Mouse (Mus musculus) lung, postnatal 0 days (tissue): ENCODE results near the gene Sec22b. TPM values are rescaled to one million over a fixed set of nuclear protein-coding genes. Genes with fewer than 3 reads are reported as not detected.
A peak's percentile ranks its signal among the peaks of the same experiment; 100 is the strongest.

Experiments used
- ATAC-seq: fragments of 200-750 bp; cut with Nextera tagmentation; 2 replicates; pipeline ENCODE4 v1.8.0; 2017; ENCODE audit warnings: moderate library complexity
- DNase-seq: peaks from one replicate; pipeline ENCODE4 v3.0.0-alpha.2; 2016; ENCODE audit warnings: low spot score
- H3K27ac ChIP-seq: fragments of 300-500 bp; sonication (generic); 2 replicates; pipeline ENCODE4 v1.5.1; 2014; ENCODE audit warnings: antibody characterized with exemption, mild to moderate bottlenecking, low read length, mixed read lengths
- H3K27me3 ChIP-seq: fragments of 300-500 bp; sonication (generic); replicated peaks from 2 replicates; pipeline ENCODE4 v1.6.1; 2014; ENCODE audit warnings: low read length, mixed read lengths; ENCODE audit not compliant: insufficient read depth
- H3K36me3 ChIP-seq: fragments of 300-500 bp; sonication (generic); 2 replicates; pipeline ENCODE4 v1.6.1; 2014; ENCODE audit warnings: low read length, mixed read lengths; ENCODE audit not compliant: insufficient read depth
- H3K4me1 ChIP-seq: fragments of 300-500 bp; sonication (generic); 2 replicates; pipeline ENCODE4 v1.6.1; 2014; ENCODE audit warnings: antibody characterized with exemption, low read depth, low read length, mixed read lengths; ENCODE audit not compliant: insufficient read depth
- H3K4me2 ChIP-seq: fragments of 300-500 bp; sonication (generic); replicated peaks from 2 replicates; pipeline ENCODE4 v1.6.1; 2014; ENCODE audit warnings: low read depth, mild to moderate bottlenecking, low read length, moderate library complexity, mixed read lengths
- H3K4me3 ChIP-seq: fragments of 300-500 bp; sonication (generic); 2 replicates; pipeline ENCODE4 v1.5.1; 2014; ENCODE audit warnings: low read depth, low read length
- H3K9ac ChIP-seq: fragments of 300-500 bp; sonication (generic); replicated peaks from 2 replicates; pipeline ENCODE4 v1.6.1; 2014; ENCODE audit warnings: low read depth, mild to moderate bottlenecking
- H3K9me3 ChIP-seq: fragments of 300-500 bp; sonication (generic); 2 replicates; pipeline ENCODE4 v1.6.1; 2016; ENCODE audit warnings: low read length, mixed read lengths
- CTCF ChIP-seq: IDR thresholded peaks from 2 replicates; pipeline ENCODE4 v1.5.1; 2016; ENCODE audit warnings: antibody characterized with exemption, mild to moderate bottlenecking
- EP300 ChIP-seq: IDR thresholded peaks from 2 replicates; pipeline ENCODE4 v1.6.1; 2016; ENCODE audit warnings: antibody characterized with exemption, mild to moderate bottlenecking, control low read depth
- WGBS: fragments of 180-500 bp; shearing (Covaris S2); extraction: QIAGEN DNeasy Blood & Tissue Kit; methylation state at CpG from one replicate; pipeline ENCODE4 v1.1.7; 2014; 5-methylcytosine and 5-hydroxymethylcytosine counted together
- polyA plus RNA-seq: library from polyadenylated mRNA; unstranded; fragments of >200 nt; fragmentation: Nextera tagmentation; extraction: Ambion mirVana; gene quantifications from 2 replicates; pipeline ENCODE4 v1.2.1, GENCODE M21; 2015

Gene Sec22b
- polyA plus RNA-seq, 1 experiment from 2014 or later: 88.7 TPM

DNA sequence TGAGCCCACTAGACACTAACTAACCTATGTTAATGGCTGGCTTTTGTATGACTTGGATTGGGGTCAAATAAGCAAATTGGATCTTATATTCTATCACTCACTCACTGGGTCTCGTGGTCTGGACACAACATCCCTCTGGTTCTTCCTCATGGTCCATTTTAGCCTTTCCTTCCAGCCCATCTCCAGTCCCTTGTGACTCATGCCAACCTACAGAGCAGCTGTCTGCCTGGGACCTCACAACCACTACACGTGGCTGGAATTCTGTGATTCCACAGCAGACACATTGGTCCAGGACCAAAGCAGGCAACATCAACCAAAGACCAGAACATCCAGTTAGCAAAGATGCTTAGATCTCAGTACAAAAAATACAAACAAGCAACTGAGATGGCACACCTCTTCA lies 24.3 kb downstream of the Sec22b start:
- 92% methylated on average over 2 of the region's 2 CpGs for WGBS

DNA sequence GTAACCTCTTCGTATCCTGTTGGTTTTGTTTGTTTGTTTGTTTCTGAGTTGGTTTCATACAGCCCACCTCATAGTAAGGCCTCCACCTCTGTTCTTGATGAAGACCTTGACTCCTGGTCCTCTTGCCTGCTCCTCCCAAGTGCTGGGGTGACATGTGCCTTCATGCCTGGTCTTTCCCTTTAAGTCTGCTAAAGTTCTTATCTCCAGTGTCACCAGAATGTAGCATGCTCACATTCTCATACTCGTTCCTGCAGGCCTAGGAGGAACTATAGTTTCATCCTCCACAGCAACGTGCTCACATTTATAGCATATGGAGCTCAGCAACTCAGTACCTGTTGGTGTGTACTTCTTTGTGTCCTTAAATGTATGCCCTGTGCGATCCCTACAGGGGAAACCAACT lies 26.3 kb downstream of the Sec22b start:
- 62% methylated on average over 4 of the region's 4 CpGs for WGBS

More for the DNA sequence above, 24.3 kb downstream of the Sec22b start:
- Histone ChIP-seq H3K9ac (no peak overlapping the region), H3K4me3 (no peak overlapping the region), H3K27me3 (no peaks in the 10 kb centered on the region), H3K4me2 (no peak overlapping the region), H3K27ac (no peak overlapping the region), H3K9me3 (no peaks in the 10 kb centered on the region), H3K36me3 (peaks cover 9% of the 10 kb centered on the region; the same call in 1 of the 2 replicates), H3K4me1 (no peaks in the 10 kb centered on the region)
- TF ChIP-seq CTCF (no peak), EP300 (no peak)
- DNase-seq: no peak
- no peak for ATAC-seq

DNA sequence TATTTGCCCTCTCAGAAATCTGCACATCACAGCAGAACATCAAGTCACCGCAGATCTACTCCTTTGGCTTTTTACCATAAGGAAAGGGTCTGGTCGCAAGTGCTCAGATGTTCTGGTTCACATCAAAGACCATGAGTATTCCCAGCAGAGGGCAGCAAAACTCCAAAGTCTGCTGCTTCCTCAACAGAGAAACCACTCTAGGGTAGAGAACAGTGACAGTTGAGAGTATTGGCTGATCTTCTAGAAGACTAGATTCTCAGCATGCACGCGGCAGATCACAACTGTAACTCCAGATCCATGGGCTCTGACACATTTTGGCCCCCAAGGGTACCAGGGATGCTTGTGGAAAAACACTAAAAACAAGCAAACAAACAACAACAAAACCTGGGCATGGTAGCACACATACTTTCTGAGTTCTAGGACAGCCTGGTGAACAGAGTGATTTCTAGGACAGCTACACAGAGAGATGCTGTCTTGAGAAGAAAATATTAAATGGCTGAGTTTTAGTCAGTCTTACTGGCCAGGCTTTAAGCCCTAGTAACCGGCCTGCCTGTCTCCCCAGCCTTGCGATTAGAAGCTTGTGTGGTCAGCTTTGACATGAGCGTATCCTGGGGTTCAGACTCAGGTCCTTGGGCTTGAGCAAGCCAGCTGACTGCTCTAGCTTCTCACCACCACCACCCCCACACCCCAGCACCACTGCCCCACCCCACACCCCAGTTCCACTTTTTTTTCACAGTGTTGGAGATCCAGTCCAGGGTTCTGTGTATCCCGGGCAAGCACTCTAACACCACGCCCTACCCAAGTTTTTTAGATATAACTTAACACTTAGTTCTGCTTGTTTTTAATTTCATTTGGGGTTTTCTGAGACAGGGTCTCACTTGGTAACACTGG lies 28.2 kb downstream of the Sec22b start:
- ATAC-seq (peak; percentile 75), DNase-seq (peak; percentile 90)
- no peaks in the 10 kb centered on the region for H3K9me3 ChIP-seq
- H3K4me1 ChIP-seq: peaks cover 7% of the 10 kb centered on the region; the same call in 1 of the 2 replicates
- no peak overlapping the region for H3K4me3 ChIP-seq
- no peak overlapping the region for H3K4me2 ChIP-seq
- TF ChIP-seq EP300 (no peak), CTCF (peak; percentile 87)
- 48% methylated on average over 9 of the region's 9 CpGs for WGBS
- H3K9ac ChIP-seq: no peak overlapping the region
- no peaks in the 10 kb centered on the region for H3K27me3 ChIP-seq
- no peaks in the 10 kb centered on the region for H3K36me3 ChIP-seq
- H3K27ac ChIP-seq: no peak overlapping the region

More for the DNA sequence above, 26.3 kb downstream of the Sec22b start:
- Histone ChIP-seq H3K36me3 (no peaks in the 10 kb centered on the region; the same call in 1 of the 2 replicates), H3K9ac (no peak overlapping the region), H3K27ac (no peak overlapping the region), H3K4me2 (no peak overlapping the region), H3K4me3 (no peak overlapping the region), H3K9me3 (no peaks in the 10 kb centered on the region), H3K4me1 (no peaks in the 10 kb centered on the region), H3K27me3 (no peaks in the 10 kb centered on the region)
- TF ChIP-seq EP300: no peak
- no peak for TF ChIP-seq CTCF
- ATAC-seq (no peak), DNase-seq (no peak)

DNA sequence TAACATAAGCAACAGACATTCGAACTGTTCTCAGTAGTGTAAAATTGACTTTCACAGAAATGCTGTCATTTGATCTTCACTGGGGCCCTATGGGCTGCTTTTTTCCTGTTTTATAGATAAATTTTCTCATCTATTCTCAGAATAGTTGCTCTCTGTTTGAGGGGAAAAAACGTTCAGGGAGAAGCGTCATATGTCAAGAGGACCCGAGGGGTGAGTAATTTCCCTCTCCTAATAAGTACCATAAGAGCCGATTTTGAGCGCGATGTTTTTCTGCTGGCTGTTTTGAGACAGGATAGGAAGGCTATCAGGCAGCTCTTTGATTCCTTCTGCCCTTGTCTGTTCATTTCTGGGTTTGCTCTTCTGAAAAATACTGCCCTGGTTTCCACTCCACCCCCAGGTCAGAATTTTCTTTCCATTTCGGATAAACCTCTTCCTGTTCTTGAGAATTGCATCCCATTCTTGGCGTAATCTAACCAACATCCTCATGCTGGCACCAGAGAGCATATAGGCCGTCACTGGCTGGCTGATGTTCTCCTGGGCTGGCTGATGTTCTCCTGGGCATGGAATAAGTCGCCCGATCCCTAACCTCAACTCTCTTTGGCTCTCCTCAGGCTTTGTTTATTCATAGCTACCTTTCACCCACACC lies 29.3 kb downstream of the Sec22b start:
- ATAC-seq: no peak
- peak; percentile 42 for DNase-seq
- TF ChIP-seq CTCF: peak; percentile 53
- TF ChIP-seq EP300: no peak
- Histone ChIP-seq H3K27ac (no peak overlapping the region), H3K27me3 (no peaks in the 10 kb centered on the region), H3K4me1 (peaks cover 7% of the 10 kb centered on the region; the same call in 1 of the 2 replicates), H3K9me3 (no peaks in the 10 kb centered on the region), H3K9ac (no peak overlapping the region), H3K4me3 (no peak overlapping the region), H3K36me3 (no peaks in the 10 kb centered on the region), H3K4me2 (0 out of 2 replicates have a peak overlapping the region, but pooled peaks have one; percentile 3)
- 34% methylated on average over 12 of the region's 12 CpGs for WGBS

DNA sequence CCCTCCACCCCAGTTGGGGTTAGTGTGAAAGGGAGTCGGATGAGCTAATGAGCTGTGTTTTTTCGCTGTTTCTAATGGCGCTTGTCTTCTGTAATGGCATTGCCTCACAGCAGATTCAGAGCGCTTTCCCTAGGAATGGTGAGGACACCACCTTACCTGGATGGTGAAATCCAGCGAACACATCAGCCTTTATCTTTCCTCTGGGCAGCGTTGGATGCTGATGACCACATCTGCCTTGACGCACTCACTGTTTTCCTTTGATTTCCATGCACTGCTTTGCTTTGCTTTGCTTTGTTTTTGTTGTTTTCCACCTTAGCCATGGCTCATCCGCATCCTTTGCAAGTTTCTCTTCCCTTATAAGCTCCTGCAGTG lies 29.8 kb downstream of the Sec22b start:
- H3K27me3 ChIP-seq: no peaks in the 10 kb centered on the region
- H3K9ac ChIP-seq: no peak overlapping the region
- H3K4me2 ChIP-seq: no peak overlapping the region
- no peak overlapping the region for H3K4me3 ChIP-seq
- H3K4me1 ChIP-seq: peaks cover 7% of the 10 kb centered on the region; the same call in 1 of the 2 replicates
- no peak for ATAC-seq
- no peak for DNase-seq
- H3K36me3 ChIP-seq: no peaks in the 10 kb centered on the region
- WGBS: 79% methylated on average over 8 of the region's 8 CpGs
- TF ChIP-seq CTCF (no peak), EP300 (no peak)
- H3K27ac ChIP-seq: no peak overlapping the region
- no peaks in the 10 kb centered on the region for H3K9me3 ChIP-seq

DNA sequence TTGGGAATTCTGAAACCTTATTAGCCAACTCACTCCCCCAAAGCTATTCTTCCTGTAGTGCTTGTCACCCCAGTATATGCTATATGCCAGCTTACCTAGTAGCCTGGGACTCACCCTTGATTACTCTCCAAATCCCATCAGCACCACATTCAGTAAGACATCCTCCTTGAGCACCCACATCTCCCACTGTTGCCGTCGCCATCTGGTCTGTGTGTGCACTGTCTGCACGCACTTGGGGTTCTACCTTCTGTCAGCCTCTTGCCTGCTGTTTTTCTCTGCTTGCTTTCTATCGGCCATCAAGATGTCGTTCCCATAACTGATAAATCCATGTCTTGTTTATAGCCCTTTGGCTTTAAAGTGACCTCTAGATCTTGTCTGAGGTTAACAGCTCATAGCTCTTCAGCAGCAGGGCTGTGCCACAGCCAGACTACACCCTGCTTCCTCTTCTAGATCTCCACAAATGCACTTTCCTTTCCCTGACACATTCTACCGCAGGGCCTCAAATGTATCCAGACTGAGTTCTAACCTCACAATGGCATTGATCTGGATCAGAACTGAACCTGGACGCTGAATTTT lies 30.4 kb downstream of the Sec22b start:
- no peak overlapping the region for H3K4me3 ChIP-seq
- H3K36me3 ChIP-seq: no peaks in the 10 kb centered on the region
- ATAC-seq: no peak
- no peak overlapping the region for H3K4me2 ChIP-seq
- no peak overlapping the region for H3K9ac ChIP-seq
- H3K9me3 ChIP-seq: no peaks in the 10 kb centered on the region
- H3K4me1 ChIP-seq: peaks cover 7% of the 10 kb centered on the region; the same call in 1 of the 2 replicates
- no peak for TF ChIP-seq EP300
- no peak for TF ChIP-seq CTCF
- no peaks in the 10 kb centered on the region for H3K27me3 ChIP-seq
- WGBS: 46% methylated on average over 7 of the region's 7 CpGs
- peak; percentile 24 for DNase-seq
- H3K27ac ChIP-seq: no peak overlapping the region
